Mouse (Mus musculus): Measurements from ENCODE around the gene Efnb2.

Efnb2 gene

DNA sequence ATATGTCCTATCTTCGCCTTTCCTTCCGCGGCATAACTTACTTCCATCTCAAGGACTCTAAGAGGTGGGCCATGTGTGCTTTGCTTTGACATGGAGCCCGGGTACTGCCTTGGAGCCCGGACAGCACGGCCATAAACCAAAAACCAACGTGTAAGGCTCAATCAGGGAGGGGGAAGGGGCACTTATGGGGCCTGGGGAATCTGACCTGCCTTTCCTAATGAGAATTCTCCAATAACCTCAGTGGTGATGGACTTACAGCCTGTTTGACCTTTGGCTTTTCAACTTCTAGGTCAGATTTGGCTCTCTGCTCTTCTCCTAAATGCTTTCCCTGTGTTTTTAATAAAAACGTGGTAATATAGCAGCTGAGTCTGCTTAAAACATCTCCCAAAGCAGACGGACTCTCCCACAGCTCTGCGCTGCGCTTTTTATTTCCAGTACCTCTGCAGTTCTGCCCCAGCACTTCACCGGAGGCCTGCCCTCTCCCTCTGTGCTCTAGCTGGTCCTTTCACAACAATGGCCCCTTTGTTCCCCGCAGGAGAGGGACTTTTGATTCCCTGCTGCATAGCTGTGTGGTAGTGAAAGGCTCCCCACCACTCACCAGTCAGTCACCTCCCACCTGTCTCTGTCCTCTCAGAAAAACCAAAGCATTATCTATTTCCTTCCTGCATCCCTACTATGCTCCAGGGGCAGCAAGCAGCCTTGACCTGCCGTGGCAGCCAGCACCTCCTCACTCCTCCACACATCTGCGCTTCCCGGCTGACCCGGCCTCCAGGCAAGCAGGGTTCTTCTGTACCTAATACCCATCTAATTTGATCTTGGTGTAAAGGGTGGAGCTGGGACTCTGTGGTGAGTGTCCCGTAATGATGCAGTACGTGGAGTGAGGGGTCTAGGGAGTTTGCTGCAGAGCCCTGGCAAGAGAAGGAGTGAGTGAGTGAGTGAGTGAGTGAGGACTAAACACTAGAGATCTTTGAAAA lies 41.5 kb downstream of the Efnb2 start:
- peak; percentile 85 for DNase-seq (ENCODE audit: extremely low spot score, low read depth, low spot score)

DNA sequence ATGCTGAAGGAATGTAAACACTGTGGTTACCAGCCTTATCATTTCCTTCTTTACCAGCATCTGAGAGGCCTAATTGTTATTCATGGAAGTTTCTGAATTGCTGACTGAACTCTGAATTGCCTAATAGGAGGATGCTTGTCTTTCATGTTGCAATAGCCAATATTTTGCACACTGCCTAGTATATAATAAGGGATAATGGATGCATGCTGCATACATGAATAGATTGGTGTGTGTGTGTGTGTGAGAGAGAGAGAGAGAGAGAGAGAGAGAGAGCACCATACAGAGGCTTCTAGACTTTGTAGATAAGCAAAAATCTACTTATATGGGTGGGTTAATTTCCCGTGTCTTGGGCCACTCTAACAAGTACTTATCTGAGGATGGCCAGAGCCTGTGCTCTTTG lies 47.2 kb downstream of the Efnb2 start:
- no peak for DNase-seq (ENCODE audit: extremely low spot score, low read depth, low spot score)

DNA sequence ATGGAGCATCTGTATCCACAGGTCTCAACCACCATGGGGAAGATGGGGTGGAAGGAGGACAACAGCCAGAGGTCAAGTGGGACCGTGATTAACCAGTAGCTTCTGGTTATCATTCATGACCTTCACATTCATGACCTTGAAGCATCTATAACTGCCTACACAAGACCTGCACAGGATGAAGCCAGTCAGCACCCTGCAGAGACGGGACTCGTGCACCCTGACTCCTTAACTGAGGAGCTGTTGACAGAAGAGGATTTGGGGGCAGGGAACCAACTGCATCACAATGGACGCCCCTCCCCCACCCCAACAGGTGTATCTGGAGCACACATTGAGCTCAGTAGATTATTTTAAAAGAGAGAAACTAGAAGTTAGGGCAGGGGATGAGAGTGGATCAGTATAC lies 49.1 kb downstream of the Efnb2 start:
- no peak for DNase-seq (ENCODE audit: extremely low spot score, low read depth, low spot score)

DNA sequence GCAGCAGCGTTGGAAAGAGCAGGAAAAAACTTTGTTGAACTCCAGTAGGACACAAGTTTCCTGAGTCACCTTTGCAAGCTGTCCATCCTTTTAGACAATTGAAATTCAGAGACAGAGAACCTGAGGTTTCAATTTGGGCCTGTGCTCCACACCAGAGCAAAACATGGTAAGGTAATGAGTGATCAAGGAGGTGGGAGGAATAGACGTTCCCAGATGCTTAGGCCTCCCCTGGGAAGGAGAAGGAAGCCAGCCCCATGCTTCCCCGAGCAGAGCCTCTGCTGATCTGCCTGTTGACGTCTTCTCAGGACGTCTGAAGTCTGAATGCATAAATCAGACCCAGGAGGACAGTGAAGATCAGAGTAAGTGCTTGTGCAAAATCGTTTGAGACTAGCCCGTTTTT lies 51.3 kb downstream of the Efnb2 start:
- no peak for DNase-seq (ENCODE audit: extremely low spot score, low read depth, low spot score)

DNA sequence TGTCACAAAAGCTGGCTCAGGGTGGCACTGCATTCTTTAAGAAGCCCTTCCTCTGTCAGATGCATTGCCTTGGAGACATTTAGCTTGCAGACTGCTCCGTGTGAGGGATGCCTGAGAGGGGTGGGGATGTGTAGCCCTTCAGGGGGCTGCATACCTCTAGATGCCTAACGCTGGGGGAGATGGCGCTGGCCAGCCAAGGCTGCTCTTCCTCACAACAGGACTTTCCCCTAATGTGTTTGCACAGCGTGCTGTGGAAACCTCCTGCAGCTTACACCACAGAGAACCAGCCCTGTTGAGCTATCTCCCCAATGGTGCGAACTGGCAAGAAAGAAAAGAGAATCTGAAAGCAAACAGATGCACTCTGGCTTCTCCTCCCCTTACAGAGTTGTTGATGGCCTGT lies 51.9 kb downstream of the Efnb2 start:
- DNase-seq (ENCODE audit: extremely low spot score, low read depth, low spot score): no peak

DNA sequence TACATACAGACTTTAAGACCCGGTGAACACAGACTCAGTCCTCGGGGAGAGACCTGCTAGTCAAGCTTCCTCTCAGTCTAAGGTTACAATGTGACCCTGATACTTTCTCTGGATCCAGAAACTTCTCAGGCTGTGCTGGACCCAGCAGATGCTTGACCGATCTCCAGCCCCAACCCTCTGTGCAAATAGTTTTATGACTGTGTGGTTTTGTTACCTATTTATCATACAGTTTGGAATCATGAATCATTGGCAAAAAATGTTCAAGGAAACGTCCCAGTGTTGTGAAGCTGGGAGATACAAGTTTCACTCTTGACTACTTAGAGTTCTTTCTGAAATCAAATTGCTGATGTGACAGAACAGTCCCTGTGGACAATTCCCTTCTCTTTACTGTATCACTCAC lies 55.4 kb downstream of the Efnb2 start:
- DNase-seq (ENCODE audit: extremely low spot score, low read depth, low spot score): no peak

DNA sequence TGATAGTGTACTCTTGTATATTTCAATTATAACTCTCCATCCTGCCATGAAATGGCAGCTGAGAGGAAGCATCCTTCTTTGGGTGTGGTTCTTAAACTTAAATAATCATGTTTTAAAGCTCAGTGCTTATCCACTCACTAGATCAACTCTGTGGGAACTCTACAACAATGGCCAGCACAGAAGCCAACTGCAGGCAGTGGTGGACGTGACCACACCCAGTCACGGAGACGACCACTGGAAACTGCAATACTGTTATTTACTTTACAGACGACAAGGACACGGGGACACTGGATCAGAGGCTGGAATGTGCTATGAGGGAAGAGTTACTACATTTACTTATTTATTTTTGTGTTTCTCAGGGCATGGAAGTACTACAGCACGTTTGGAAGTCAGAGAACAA lies 57.2 kb downstream of the Efnb2 start:
- DNase-seq (ENCODE audit: extremely low spot score, low read depth, low spot score): no peak

DNA sequence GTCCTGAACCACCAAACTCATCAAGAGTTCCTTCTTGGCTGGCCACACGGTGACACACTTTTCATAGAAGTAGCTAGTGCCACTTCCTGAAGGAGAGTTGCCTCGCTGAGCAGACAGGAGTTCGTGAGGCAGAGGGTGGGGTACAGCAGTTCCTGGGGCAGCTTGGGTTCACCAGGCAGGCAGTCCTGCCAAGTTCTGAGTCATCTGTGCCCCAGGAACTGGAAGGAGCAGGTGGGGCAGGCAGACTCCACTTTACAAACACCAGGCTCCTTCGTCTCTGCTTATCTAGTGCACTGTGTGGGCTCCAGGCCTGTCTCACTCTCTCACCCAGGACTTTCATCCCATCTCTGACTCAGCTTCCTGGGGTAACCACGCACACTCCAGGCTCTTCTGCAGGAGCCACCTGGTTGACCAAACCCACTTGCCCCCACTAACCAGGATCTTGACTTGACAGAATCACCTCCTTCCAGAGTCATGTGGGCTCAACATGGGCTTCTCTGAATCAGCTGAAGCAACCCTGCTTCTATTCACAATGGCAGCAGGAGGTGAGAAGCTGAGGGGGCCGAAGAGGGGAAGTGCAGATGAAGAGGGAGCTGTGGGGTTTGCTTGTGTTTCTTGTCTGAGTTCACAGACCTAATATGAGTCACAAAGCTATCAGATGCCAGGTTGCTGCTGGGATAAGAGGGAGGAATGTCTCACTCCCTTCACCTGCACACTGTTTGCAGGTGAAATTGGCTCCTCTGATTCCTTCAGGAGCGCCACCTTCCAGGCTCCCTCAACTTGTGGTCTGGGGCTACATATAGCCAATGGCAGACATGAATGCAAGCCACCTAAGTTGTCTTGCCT lies 58.2 kb downstream of the Efnb2 start:
- no peak for DNase-seq (ENCODE audit: extremely low spot score, low read depth, low spot score)

DNA sequence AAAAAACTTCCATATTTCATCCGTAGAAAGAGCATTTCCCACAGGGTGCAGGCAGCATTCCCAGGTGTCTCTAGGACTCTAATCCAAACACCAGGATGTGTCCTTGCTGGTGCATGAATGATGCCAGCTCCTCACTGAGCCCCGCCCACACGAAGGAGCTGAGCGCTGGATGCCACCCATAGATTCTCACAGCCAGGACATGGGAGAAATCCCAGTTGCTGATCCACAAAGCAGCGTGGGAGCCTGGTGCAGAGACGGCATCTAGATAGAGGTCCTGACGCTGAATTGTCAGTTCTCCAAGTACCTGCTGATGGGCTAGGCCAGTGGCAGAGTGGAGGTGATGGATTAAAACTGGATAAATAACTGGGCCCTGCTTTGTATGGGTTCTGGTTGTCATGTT lies 61.1 kb downstream of the Efnb2 start:
- DNase-seq (ENCODE audit: extremely low spot score, low read depth, low spot score): no peak

DNA sequence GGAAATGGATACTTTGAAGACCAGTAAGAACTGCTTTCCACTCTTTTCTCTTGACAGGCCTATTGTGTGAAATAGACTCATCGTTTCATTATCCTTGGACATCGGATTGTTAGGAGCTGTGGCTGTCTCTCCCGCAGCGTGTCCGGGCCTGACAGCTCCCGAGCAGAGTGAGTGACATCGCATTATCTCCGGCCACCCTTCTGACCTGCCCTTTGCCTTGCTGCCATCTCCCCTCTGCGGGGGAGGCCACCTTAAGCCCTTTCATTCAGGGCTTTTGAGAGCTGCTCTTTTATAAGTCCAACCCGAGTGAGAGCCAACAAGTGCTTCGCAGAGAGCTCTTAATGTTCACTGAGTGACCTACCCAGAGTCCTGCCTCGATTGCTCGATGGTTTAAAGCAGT lies 63.6 kb downstream of the Efnb2 start:
- DNase-seq (ENCODE audit: extremely low spot score, low read depth, low spot score): no peak

DNA sequence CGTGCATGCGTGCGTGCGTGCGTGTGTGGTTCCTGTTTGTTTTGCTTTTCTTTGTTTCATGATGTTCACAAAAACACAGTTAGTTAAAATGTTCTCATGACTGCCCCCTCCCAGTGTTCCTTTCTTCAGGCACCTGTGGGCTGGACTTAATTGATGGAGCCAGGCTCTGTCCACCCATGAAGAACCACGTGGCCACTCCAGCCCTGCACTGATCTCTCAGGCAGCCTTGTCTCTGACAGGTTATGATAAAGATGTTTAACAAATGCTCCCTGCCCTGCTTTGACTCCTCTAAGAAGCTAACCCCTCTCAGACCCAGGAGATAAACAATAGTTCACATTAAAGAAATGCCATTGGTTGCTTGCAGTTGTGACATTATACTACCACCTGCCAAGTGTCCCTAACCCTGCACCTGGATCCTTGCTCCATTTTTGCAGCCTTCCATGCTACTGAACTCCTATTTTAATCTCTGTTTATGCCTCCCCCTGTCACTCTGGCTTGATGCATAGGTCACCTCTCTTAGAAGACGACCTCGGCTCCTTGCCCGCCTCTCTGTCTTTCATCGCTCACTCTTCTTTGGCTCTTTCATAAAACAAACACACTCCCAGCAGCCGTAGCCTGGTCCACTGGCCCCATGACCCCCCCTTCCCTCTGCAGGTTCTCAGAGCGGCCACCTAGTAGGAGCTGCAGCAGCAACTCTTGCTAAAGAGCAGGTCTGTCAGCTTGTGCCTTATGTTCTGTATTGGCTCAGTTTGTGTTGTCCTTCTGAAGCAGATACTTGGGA lies 65.0 kb downstream of the Efnb2 start:
- DNase-seq (ENCODE audit: extremely low spot score, low read depth, low spot score): no peak

DNA sequence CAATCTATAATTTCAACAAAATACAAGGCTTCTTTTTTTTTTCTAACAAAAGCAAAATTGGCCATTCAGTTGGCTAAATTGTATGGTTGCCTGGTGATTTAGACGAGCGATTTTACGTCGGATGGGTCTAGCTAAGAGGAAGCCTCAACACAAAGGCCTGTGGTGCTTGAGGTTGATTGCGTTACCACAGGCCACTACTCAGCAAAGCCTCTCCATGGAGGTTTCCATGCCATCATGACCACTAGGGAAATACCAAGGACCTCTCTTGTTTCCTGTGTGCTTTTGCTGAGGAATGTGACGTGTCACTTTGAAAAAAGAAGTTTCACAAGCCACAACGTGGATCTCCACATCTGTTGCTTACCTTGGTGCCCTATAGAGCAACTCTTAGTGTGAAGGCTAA lies 67.2 kb downstream of the Efnb2 start:
- DNase-seq (ENCODE audit: extremely low spot score, low read depth, low spot score): no peak

DNA sequence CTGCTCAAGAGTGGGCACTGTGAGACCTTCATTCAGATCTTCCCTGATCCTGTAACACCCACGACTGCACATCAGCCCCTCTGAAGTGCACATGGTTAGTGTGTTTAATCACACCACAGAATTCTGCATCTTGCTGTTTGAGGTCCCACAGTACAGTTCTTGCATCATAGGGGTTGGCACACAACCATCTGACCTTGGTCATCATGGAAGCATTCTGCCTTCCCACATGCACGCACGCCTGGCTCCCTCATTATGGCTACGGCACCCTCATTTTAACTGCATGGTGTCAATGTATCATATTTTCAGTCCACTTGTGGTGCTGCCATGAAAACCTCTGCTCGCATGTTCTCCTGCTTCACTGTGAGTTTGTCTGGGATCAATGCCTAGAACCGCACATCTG lies 67.7 kb downstream of the Efnb2 start:
- no peak for DNase-seq (ENCODE audit: extremely low spot score, low read depth, low spot score)

DNA sequence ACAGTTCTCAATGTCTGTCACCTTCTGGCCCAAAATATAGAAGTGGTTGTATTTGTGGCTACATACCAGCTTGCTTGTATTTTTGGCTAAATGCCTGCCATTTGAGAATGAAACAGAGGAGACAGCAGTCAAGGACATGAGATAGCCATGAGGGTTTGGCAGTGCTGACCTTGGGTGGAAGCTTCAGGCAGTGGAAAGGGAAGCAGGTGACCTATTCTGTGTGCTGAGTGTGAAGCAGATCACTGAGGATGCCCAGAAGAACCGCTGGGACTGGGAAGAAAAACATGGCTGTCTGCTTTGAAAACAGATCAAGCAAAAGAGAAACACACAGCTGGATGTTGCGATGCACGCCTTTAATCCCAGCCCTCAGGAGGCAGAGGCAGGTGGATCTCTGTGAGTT lies 68.7 kb downstream of the Efnb2 start:
- DNase-seq (ENCODE audit: extremely low spot score, low read depth, low spot score): no peak

DNA sequence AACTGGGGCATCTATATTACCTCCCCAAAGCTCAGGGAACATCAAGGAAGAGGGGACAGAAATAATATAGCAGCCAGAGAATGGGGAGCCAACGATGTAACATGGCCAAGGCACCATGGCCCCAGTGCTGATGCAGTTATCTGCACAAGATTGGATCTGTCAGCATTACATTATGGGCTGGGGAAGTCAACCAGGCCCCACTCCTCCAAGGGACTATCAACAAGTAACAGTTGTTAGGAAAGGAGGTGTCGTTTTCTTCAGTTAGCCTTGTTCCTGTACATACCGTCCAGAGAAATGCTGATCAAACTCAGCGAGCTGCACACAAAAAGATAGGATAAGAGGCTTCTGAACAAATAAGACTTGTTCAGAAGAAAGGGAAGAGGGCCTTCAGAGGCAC lies 77.1 kb downstream of the Efnb2 start:
- no peak for DNase-seq (ENCODE audit: extremely low spot score, low read depth, low spot score)

DNA sequence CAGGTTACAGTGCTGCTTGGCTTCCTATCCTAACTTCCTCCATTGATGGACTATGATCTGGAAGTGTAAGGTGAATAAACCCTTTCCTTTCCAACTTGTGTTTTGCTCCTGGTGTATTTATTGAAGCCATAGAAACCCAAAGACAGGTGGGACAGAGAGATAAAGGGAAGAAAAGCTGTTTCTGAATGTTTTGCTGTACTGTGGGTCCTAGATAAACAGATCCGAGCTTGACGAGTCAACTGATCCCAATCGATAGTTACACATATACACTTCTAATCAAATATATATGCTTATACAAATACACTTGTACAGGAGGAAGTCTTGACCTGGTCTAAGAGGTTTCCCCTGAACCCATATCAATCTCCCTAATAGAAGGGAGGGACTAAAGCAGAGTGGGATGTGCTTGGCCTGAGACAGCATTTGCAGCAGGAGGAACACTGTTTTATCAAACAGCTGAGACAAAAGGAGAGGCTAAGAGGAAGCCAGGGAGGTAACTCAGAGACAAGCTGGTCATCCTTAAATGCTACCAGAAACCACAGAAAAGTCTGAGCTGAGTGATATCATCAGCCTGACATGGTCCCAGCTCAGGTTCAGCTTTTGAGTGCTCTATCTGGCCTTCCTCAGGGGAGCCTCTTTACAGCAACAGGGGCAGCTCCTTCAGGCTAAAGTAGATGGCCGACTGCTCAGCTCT lies 77.6 kb downstream of the Efnb2 start:
- no peak for DNase-seq (ENCODE audit: extremely low spot score, low read depth, low spot score)

DNA sequence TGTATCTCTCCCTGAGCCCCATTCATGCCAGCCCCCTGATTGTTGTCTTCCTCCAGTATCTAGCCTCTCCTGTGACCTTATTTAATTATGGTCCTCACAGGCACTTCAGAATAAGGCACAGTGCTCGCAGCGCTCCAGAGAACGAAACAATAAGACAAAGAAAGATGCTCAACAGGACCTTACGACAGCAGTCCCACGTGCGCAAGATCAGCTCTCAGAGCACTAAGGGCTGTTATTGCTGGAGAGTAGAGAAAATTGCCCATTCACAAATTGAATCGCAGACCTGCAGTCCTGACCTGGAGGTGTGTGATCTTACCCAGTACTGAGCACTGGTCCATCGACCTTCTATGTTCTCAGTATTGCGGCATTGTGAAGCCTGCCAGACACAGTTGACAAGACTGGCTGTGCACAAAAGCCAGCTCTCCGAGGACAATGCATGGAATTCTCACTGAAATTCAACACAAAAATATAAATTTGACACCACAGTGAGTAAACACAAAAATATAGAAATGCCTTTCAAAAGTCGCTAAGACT lies 83.2 kb downstream of the Efnb2 start:
- no peak for DNase-seq (ENCODE audit: extremely low spot score, low read depth, low spot score)

DNA sequence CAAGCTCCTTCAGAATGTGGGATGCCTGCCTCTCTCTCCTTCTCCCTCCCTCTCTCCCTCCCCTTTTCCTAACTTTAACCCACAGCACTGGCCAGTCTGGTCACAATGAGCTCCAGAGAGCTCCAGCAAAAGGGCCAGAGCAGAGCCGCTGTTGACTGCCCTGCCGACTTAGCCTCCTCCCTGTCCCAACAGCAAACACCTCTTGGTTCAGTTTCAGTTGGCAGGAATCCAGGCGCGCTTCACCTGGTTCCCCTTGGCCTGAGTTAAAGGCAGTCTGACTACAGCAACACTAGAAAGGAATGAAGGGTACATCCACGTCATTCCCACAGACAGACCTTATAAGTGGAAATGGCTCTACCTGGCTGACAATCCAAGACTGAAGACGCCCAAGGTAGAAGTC lies 84.2 kb downstream of the Efnb2 start:
- no peak for DNase-seq (ENCODE audit: extremely low spot score, low read depth, low spot score)

DNA sequence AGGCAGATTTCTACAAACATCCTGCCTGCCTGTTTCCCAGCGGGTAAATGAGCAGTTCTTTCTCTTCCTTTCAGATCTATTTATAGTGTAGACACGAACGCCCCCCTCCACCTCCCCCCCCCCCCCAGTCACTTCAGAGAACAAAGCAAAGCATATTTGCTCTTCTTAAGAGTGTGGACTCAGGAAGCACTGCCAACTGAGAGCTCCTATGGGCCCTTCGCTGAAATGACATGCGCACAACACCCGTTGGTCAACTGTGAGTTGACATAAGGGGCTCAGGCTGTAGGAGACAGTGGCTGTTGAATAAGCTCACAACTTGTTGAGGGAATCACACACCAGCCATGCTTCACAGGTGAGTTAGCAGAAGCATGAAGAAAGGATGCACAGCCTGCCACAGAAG lies 84.8 kb downstream of the Efnb2 start:
- no peak for DNase-seq (ENCODE audit: extremely low spot score, low read depth, low spot score)

Measured in hindlimb bud, embryonic 11.5 days (tissue).